Mouse (Mus musculus) kidney, adult 2 months (tissue): ENCODE results near the gene Rps18. TPM values are rescaled to one million over a fixed set of nuclear protein-coding genes. Genes with fewer than 3 reads are reported as not detected.

ENCODE experiments used
- DNase-seq: peaks from one replicate; pipeline ENCODE4 v3.0.0; 2021
- H3K27ac ChIP-seq: fragments of 200-500 bp; 2 replicates; pipeline ENCODE4 v1.5.1; 2012; ENCODE audit warnings: low read depth, low read length, control low read depth, inconsistent platforms; ENCODE audit not compliant: insufficient read depth
- H3K27me3 ChIP-seq: fragments of 200-500 bp; replicated peaks from 2 replicates; pipeline ENCODE4 v1.6.1; 2012; ENCODE audit warnings: mild to moderate bottlenecking, moderate library complexity, low read length, inconsistent platforms; ENCODE audit not compliant: control insufficient read depth, insufficient read depth
- H3K36me3 ChIP-seq: fragments of 200-500 bp; 2 replicates; pipeline ENCODE4 v1.6.1; 2012; ENCODE audit warnings: mild to moderate bottlenecking, moderate library complexity, low read length, inconsistent platforms; ENCODE audit not compliant: control insufficient read depth, insufficient read depth
- H3K4me1 ChIP-seq: fragments of 200-500 bp; 2 replicates; pipeline ENCODE4 v1.6.1; 2011; ENCODE audit warnings: low read length; ENCODE audit not compliant: control insufficient read depth, insufficient read depth
- H3K4me3 ChIP-seq: fragments of 200-500 bp; 2 replicates; pipeline ENCODE4 v1.5.1; 2011; ENCODE audit warnings: mild to moderate bottlenecking, low read depth, low read length, control low read depth; ENCODE audit not compliant: insufficient read depth
- CTCF ChIP-seq: fragments of 200-500 bp; conservative IDR thresholded peaks from 2 replicates; pipeline ENCODE4 v1.5.1; 2011; ENCODE audit warnings: low read depth, mild to moderate bottlenecking, control low read depth, low read length, moderate library complexity, mixed read lengths; ENCODE audit not compliant: insufficient read depth, insufficient read length
- POLR2A ChIP-seq: fragments of 200-500 bp; IDR thresholded peaks from one replicate; pipeline ENCODE4 v1.6.1; 2011; ENCODE audit warnings: low read depth, low read length, control low read depth
- WGBS: fragments of 180-500 bp; shearing (Covaris S2); methylation state at CpG from one replicate; pipeline ENCODE4 v1.1.7; 2018; 5-methylcytosine and 5-hydroxymethylcytosine counted together
- polyA plus RNA-seq: library from polyadenylated mRNA; depleted of rRNA; stranded (reverse); fragments of >200 nt; gene quantifications from 2 replicates; pipeline ENCODE4 v1.2.3, GENCODE M21; 2012

Gene Rps18
- polyA plus RNA-seq, 1 experiment = 406 TPM

DNA sequence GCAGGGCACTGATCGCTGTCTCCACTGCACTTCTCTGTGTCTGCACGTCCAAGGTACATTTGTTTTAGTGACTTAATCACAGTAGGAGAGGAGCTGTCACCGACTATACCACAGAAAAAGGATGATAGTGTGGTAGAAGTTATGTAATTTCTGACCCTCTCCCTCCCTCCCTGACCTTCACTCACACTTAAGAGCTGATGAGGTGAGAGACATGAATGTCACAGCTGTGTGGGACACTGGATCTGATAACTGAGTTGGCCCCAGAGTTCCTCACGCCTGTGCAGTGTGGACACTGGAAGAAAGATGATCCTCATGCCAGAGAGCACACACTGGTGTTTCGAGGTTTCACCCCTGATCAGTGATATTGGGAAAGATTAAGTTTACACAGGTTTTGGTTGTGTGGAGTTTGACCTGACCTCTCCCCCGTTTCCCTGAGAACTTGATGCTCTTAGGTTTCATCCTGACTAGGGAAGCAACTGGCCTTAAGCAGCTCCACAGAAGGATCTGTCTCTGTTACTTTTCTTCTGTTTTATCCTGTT lies 23.8 kb upstream of the Rps18 start:
- TF ChIP-seq CTCF (no peak), POLR2A (no peak)
- Histone ChIP-seq H3K4me1 (peaks cover 12% of the 10 kb centered on the region; the same call in 1 of the 2 replicates), H3K27ac (peak overlapping the region; percentile 77), H3K4me3 (no peak overlapping the region), H3K27me3 (no peaks in the 10 kb centered on the region), H3K36me3 (no peaks in the 10 kb centered on the region)
- DNase-seq = no peak
- 51% methylated on average over 6 of the region's 6 CpGs for WGBS

DNA sequence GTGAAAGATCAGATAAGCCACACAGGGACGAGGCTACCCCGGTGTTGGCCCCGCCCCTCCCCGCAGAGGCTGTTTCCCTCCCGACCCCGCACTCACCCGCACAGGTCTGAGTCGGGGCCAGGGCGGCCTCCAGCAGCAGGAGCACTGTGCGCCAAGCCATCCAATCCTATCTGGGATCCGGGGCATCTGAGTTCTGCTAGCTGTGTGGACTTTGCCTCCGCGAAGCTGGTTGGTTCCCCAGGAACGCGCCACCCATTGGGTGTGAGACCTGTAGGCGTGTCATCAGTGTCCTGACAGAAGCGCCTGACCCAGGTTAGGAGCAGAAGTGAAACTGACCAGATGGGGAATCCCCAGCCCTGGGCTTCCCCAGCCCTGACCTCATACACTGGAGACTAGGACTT lies 22.8 kb upstream of the Rps18 start:
- peak; percentile 97 for DNase-seq
- Histone ChIP-seq H3K4me1 (peaks cover 12% of the 10 kb centered on the region; the same call in 1 of the 2 replicates), H3K4me3 (peak overlapping the region; percentile 61), H3K27ac (peak overlapping the region; percentile 77), H3K27me3 (no peaks in the 10 kb centered on the region), H3K36me3 (no peaks in the 10 kb centered on the region)
- no peak for TF ChIP-seq CTCF
- TF ChIP-seq POLR2A = peak; percentile 77
- WGBS = under 1% methylated on average over 17 of the region's 17 CpGs

DNA sequence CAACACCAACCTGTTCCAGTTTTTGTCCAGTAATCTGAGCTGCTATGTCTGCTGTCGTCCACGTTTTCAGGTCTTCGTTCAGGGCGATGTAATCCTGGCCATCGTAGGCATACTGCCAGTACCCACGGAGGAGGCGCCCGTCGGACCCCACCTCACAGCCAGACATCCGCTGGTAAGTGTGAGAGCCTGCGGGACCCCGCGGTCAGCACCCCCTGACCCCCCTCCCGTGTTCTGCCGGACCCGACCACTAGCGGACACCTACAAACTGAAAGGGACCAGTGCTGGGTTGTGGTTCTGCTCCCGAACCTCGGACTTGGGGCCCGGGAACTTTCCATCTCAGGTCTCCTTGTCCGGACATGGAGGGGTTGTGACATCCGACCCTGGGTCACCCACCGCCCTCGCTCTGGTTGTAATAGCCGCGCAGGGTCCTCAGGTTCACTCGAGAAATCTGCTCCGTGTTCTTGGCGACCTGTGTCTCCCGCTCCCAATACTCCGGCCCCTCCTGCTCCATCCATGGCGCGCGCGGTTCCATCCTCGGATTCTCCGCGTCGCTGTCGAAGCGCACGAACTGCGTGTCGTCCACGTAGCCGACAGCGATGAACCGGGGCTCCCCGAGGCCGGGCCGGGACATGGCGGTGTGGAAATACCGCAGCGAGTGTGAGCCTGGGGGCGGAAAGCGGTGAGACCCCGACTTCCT lies 22.2 kb upstream of the Rps18 start:
- no peaks in the 10 kb centered on the region for H3K36me3 ChIP-seq
- 4% methylated on average over 57 of the region's 57 CpGs for WGBS
- peak overlapping the region; percentile 8; the same call in 1 of the 2 replicates for H3K27ac ChIP-seq
- no peaks in the 10 kb centered on the region for H3K27me3 ChIP-seq
- peak overlapping the region; percentile 61 for H3K4me3 ChIP-seq
- TF ChIP-seq POLR2A = no peak
- no peak for TF ChIP-seq CTCF
- no peak for DNase-seq
- H3K4me1 ChIP-seq = peaks cover 12% of the 10 kb centered on the region; the same call in 1 of the 2 replicates

DNA sequence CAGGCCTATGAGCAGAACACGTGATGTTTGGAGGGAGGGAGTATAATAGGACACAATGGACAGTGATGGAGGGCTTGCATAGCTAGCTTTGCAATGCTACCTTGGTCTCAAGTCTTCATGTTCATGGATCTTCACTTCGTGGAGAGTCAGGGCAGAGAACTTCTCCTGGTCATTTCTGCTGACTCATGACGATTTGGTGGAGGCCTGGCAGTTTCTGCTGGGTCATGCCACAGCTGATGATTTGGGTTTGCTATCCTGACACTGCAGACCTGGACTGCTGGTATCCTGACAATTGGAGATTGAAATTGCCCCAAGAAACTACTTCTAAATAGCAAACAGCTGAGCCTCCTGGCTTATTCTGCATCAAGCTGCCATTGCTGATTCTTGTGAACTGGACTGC lies 17.8 kb upstream of the Rps18 start:
- Histone ChIP-seq H3K36me3 (no peaks in the 10 kb centered on the region), H3K4me3 (no peak overlapping the region), H3K4me1 (no peaks in the 10 kb centered on the region; the same call in 1 of the 2 replicates), H3K27me3 (no peaks in the 10 kb centered on the region), H3K27ac (no peak overlapping the region)
- DNase-seq = no peak
- 66% methylated on average over 3 of the region's 3 CpGs for WGBS
- no peak for TF ChIP-seq POLR2A
- no peak for TF ChIP-seq CTCF

DNA sequence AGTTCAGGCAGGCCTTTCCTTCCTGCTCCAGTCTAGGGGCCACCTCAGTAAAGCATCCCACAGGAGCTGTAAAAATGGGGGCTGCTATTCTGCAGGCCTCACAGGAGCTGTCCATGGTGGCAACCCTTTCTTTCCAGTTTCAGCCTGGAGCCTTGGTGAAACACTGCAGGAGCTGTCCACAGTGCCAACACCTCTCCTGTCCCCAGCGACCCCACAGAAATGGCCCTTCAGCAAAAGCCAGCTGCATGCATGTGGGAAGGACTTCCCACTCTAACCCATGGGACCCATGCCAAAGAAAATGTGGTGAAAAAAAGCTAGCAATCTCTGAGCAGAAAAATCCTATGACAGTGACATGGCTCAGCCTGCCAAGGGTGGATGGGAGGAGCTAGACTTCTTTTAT lies 16.9 kb upstream of the Rps18 start:
- Histone ChIP-seq H3K27me3 (no peaks in the 10 kb centered on the region), H3K27ac (no peak overlapping the region), H3K36me3 (no peaks in the 10 kb centered on the region), H3K4me1 (no peaks in the 10 kb centered on the region; the same call in 1 of the 2 replicates), H3K4me3 (no peak overlapping the region)
- WGBS = 7% methylated on average over 1 of the region's 1 CpGs
- no peak for DNase-seq
- no peak for TF ChIP-seq POLR2A
- no peak for TF ChIP-seq CTCF

DNA sequence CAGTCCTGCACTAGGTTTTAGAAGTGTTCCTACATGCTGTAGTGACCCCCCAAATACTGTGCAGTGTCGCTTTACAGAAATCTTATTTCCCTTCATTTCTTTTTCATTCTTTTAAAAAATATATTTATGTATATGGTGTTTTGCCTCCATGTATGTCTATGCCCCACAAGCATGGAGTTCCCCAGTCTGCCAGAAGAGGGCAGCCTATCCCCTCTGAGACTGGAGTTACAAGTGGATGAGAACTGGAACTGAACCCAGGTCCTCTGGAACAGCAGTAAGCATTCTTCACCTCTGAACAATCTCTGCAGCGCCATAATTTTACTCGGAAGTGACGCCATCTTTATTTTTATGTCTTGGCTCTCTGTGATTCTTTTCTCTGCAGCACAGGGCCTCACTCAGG lies 13.6 kb upstream of the Rps18 start:
- no peak overlapping the region for H3K4me3 ChIP-seq
- no peak overlapping the region for H3K27ac ChIP-seq
- H3K27me3 ChIP-seq = no peaks in the 10 kb centered on the region
- no peaks in the 10 kb centered on the region; the same call in 1 of the 2 replicates for H3K4me1 ChIP-seq
- H3K36me3 ChIP-seq = no peaks in the 10 kb centered on the region
- TF ChIP-seq POLR2A (no peak), CTCF (0 out of 2 replicates have a peak, but pooled peaks have one; percentile 26)
- WGBS = 77% methylated on average over 4 of the region's 4 CpGs
- DNase-seq = no peak

DNA sequence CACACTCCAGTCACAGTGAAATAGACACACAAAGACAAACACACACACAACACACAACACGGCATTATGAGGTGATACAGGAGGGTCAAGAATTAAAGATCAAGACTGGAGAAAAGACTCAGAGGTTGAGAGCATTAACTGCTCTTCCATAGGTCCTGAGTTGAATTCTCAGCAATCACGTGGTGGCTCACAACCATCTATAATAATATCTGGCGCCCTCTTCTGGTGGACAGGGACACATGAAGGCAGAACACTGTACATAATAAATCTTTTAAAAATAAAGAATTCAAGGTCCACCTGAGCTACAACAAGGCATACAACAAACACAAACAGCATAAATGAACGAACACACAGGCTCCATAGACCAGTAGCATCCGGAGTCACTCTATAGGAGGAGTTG lies 13.1 kb upstream of the Rps18 start:
- Histone ChIP-seq H3K27me3 (no peaks in the 10 kb centered on the region), H3K4me3 (no peak overlapping the region), H3K36me3 (no peaks in the 10 kb centered on the region), H3K27ac (no peak overlapping the region), H3K4me1 (no peaks in the 10 kb centered on the region; the same call in 1 of the 2 replicates)
- no peak for TF ChIP-seq POLR2A
- no peak for TF ChIP-seq CTCF
- peak; percentile 70 for DNase-seq
- WGBS = 29% methylated on average over 5 of the region's 5 CpGs
